Mouse (Mus musculus): Measurements from ENCODE around the gene Pelp1. TPM values are rescaled to one million over a fixed set of nuclear protein-coding genes. Genes with fewer than 3 reads are reported as not detected.

The Pelp1 gene
- total RNA-seq, 2 experiments from 2014 or later, result 5.8 to 13.2 TPM

- ATAC-seq (ENCODE audit: poor library complexity, severe bottlenecking), result no peak
Measured at GRCm38 (mm10) chr11:70345546-70345945, 64.3 kb downstream of the Pelp1 start.

GRCm38 (mm10) chr11:70345061-70345460 is 64.8 kb downstream of the Pelp1 start:
- ATAC-seq (ENCODE audit: poor library complexity, severe bottlenecking), result no peak

Other genes starting within 250 kb of the Pelp1 start
- not detected in 2 replicates for gene Slc16a11, start 197.3 kb downstream of the Pelp1 start, total RNA-seq (2015)
- gene Slc16a11, start 197.3 kb downstream of the Pelp1 start, total RNA-seq (2017), result not detected in 2 replicates
- 1.9 and 2.5 TPM in 2 replicates for gene Slc16a13, start 189.0 kb downstream of the Pelp1 start, total RNA-seq (2015)
- gene Slc16a13, start 189.0 kb downstream of the Pelp1 start, total RNA-seq (2017), result 2.3 and 7.7 TPM in 2 replicates
- 0.04 and 0.27 TPM in 2 replicates for gene Bcl6b, start 180.2 kb downstream of the Pelp1 start, total RNA-seq (2015)
- not detected in 2 replicates for gene Bcl6b, start 180.2 kb downstream of the Pelp1 start, total RNA-seq (2017)
- gene 0610010K14Rik, start 172.1 kb downstream of the Pelp1 start, total RNA-seq (2015), result 74.4 and 77.6 TPM in 2 replicates
- 25.6 and 31.5 TPM in 2 replicates for gene 0610010K14Rik, start 172.1 kb downstream of the Pelp1 start, total RNA-seq (2017)
- 4.0 and 5.2 TPM in 2 replicates for gene Gm21988, start 170.2 kb downstream of the Pelp1 start, total RNA-seq (2015)
- gene Gm21988, start 170.2 kb downstream of the Pelp1 start, total RNA-seq (2017), result 0.11 and 4.3 TPM in 2 replicates
- gene Rnasek, start 170.2 kb downstream of the Pelp1 start, total RNA-seq (2015), result 221 and 238 TPM in 2 replicates
- gene Rnasek, start 170.2 kb downstream of the Pelp1 start, total RNA-seq (2017), result 29.7 and 38.5 TPM in 2 replicates
- gene Alox12, start 154.7 kb downstream of the Pelp1 start, total RNA-seq (2015), result not detected in 2 replicates
- not detected in 2 replicates for gene Alox12, start 154.7 kb downstream of the Pelp1 start, total RNA-seq (2017)
- gene Alox12e, start 87.4 kb downstream of the Pelp1 start, total RNA-seq (2015), result 0.98 and 1.5 TPM in 2 replicates
- gene Alox12e, start 87.4 kb downstream of the Pelp1 start, total RNA-seq (2017), result 1.2 and 1.7 TPM in 2 replicates
- 62.7 and 71.5 TPM in 2 replicates for gene Alox15, start 58.0 kb downstream of the Pelp1 start, total RNA-seq (2015)
- gene Alox15, start 58.0 kb downstream of the Pelp1 start, total RNA-seq (2017), result 72.8 and 74.4 TPM in 2 replicates
- gene Arrb2, start 22.6 kb upstream of the Pelp1 start, total RNA-seq (2015), result 140 and 157 TPM in 2 replicates
- gene Arrb2, start 22.6 kb upstream of the Pelp1 start, total RNA-seq (2017), result 125 and 141 TPM in 2 replicates
- gene Med11, start 41.9 kb upstream of the Pelp1 start, total RNA-seq (2015), result 42.2 and 64.0 TPM in 2 replicates
- 47.8 and 55.3 TPM in 2 replicates for gene Med11, start 41.9 kb upstream of the Pelp1 start, total RNA-seq (2017)
- 0.13 TPM in 1 of 2 replicates, not detected in the other for gene Zmynd15, start 49.4 kb upstream of the Pelp1 start, total RNA-seq (2015)
- 0.04 TPM in 1 of 2 replicates, not detected in the other for gene Zmynd15, start 49.4 kb upstream of the Pelp1 start, total RNA-seq (2017)
- 0.84 and 1.9 TPM in 2 replicates for gene Cxcl16, start 50.0 kb upstream of the Pelp1 start, total RNA-seq (2015)
- 1.2 and 1.7 TPM in 2 replicates for gene Cxcl16, start 50.0 kb upstream of the Pelp1 start, total RNA-seq (2017)
- not detected in 2 replicates for gene Tm4sf5, start 95.2 kb upstream of the Pelp1 start, total RNA-seq (2015)
- not detected in 2 replicates for gene Tm4sf5, start 95.2 kb upstream of the Pelp1 start, total RNA-seq (2017)
- gene Vmo1, start 104.6 kb upstream of the Pelp1 start, total RNA-seq (2015), result not detected in 2 replicates
- gene Vmo1, start 104.6 kb upstream of the Pelp1 start, total RNA-seq (2017), result not detected in 2 replicates
- gene Gltpd2, start 109.2 kb upstream of the Pelp1 start, total RNA-seq (2015), result not detected in 2 replicates
- gene Gltpd2, start 109.2 kb upstream of the Pelp1 start, total RNA-seq (2017), result not detected in 2 replicates
- gene Psmb6, start 115.3 kb upstream of the Pelp1 start, total RNA-seq (2015), result 112 and 144 TPM in 2 replicates
- 182 and 211 TPM in 2 replicates for gene Psmb6, start 115.3 kb upstream of the Pelp1 start, total RNA-seq (2017)
- not detected in 2 replicates for gene Gm40193, start 122.9 kb upstream of the Pelp1 start, total RNA-seq (2015)
- not detected in 2 replicates for gene Gm40193, start 122.9 kb upstream of the Pelp1 start, total RNA-seq (2017)
- 6.3 and 6.5 TPM in 2 replicates for gene Pld2, start 130.0 kb upstream of the Pelp1 start, total RNA-seq (2015)
- gene Pld2, start 130.0 kb upstream of the Pelp1 start, total RNA-seq (2017), result 7.3 and 11.1 TPM in 2 replicates
- gene Mink1, start 152.8 kb upstream of the Pelp1 start, total RNA-seq (2015), result 20.6 and 21.3 TPM in 2 replicates
- gene Mink1, start 152.8 kb upstream of the Pelp1 start, total RNA-seq (2017), result 12.7 and 17.5 TPM in 2 replicates
- gene 4930544D05Rik, start 205.8 kb upstream of the Pelp1 start, total RNA-seq (2015), result not detected in 2 replicates
- gene 4930544D05Rik, start 205.8 kb upstream of the Pelp1 start, total RNA-seq (2017), result not detected in 2 replicates
- gene Chrne, start 209.2 kb upstream of the Pelp1 start, total RNA-seq (2015), result 0.36 TPM in 1 of 2 replicates, not detected in the other
- 0.41 and 1.2 TPM in 2 replicates for gene Chrne, start 209.2 kb upstream of the Pelp1 start, total RNA-seq (2017)
- 0.20 and 0.23 TPM in 2 replicates for gene Gp1ba, start 229.1 kb upstream of the Pelp1 start, total RNA-seq (2015)
- gene Gp1ba, start 229.1 kb upstream of the Pelp1 start, total RNA-seq (2017), result 0.04 TPM in 1 of 2 replicates, not detected in the other
- gene Rnf167, start 237.2 kb upstream of the Pelp1 start, total RNA-seq (2015), result 75.6 and 82.1 TPM in 2 replicates
- 57.4 and 60.0 TPM in 2 replicates for gene Rnf167, start 237.2 kb upstream of the Pelp1 start, total RNA-seq (2017)
- gene Slc25a11, start 237.4 kb upstream of the Pelp1 start, total RNA-seq (2015), result 78.9 and 93.0 TPM in 2 replicates
- 63.4 and 66.1 TPM in 2 replicates for gene Slc25a11, start 237.4 kb upstream of the Pelp1 start, total RNA-seq (2017)
- gene Pfn1, start 244.6 kb upstream of the Pelp1 start, total RNA-seq (2015), result 1,800 and 1,907 TPM in 2 replicates
- gene Pfn1, start 244.6 kb upstream of the Pelp1 start, total RNA-seq (2017), result 869 and 896 TPM in 2 replicates
- 6.3 and 7.8 TPM in 2 replicates for gene Eno3, start 247.2 kb upstream of the Pelp1 start, total RNA-seq (2015)
- gene Eno3, start 247.2 kb upstream of the Pelp1 start, total RNA-seq (2017), result 5.9 and 8.2 TPM in 2 replicates